Mouse (Mus musculus) heart, adult 2 months (tissue): ENCODE data around the gene Rab33b.

Source experiments
- CTCF ChIP-seq: fragments of 200-600 bp; IDR thresholded peaks from 2 replicates; pipeline ENCODE4 v1.8.1; 2022; ENCODE audit warnings: antibody characterized with exemption, mild to moderate bottlenecking, moderate library complexity
- EP300 ChIP-seq: fragments of 200-500 bp; IDR thresholded peaks from 2 replicates; pipeline ENCODE4 v1.6.1; 2011; ENCODE audit warnings: low read depth, low read length, control low read depth; ENCODE audit not compliant: insufficient read depth
- POLR2A ChIP-seq: fragments of 200-500 bp; IDR thresholded peaks from 2 replicates; pipeline ENCODE4 v1.6.1; 2011; ENCODE audit warnings: mild to moderate bottlenecking, low read depth, low read length, control low read depth; ENCODE audit not compliant: insufficient read depth

DNA sequence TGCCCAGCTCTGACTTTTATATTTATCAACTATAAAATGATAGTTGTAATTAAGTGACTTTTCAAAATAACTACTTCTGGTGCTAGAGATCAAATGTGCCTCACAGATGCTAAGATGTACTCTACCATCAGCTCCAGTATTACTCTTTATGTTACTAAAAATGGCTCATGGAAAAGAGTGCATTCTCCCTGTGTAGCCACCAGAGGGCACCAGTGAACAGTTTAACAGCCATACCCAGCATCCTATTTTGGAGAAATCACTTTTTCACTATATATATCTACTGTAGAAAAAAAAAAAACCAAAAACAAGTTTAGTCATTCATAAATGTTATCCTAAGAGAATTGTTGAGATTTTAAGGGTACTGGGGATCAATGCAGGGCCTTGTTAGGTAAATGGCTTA is 2.7 kb upstream of the Rab33b start:
- TF ChIP-seq POLR2A (no peak), CTCF (peak; percentile 86), EP300 (no peak)
